Mouse (Mus musculus): ENCODE measurements around the gene Slc13a4.

The Slc13a4 gene
- long read RNA-seq, experiment 1, result 0 reads
- long read RNA-seq, experiment 2, result 0 reads

GRCm38 (mm10) chr6:35308037-35308436 is at the start of gene Slc13a4:
Gene Slc13a4 (minus strand): TSS chr6:35308131.
- intact Hi-C loops (cut with DNase I), result no loop called here

GRCm38 (mm10) chr6:35355320-35355719 is 47.4 kb upstream of the Slc13a4 start:
- intact Hi-C loops (cut with DNase I), result no loop called here

- intact Hi-C loops (cut with DNase I), result no loop called here
Measured at GRCm38 (mm10) chr6:35354622-35354998, 46.7 kb upstream of the Slc13a4 start.

GRCm38 (mm10) chr6:35353846-35354621 is 46.1 kb upstream of the Slc13a4 start:
- intact Hi-C loops (cut with DNase I), result no loop called here

GRCm38 (mm10) chr6:35353416-35353815 is 45.5 kb upstream of the Slc13a4 start:
- intact Hi-C loops (cut with DNase I), result no loop called here

GRCm38 (mm10) chr6:35352867-35353266 is 44.9 kb upstream of the Slc13a4 start:
- intact Hi-C loops (cut with DNase I), result no loop called here

GRCm38 (mm10) chr6:35351826-35352225 is 43.9 kb upstream of the Slc13a4 start:
- intact Hi-C loops (cut with DNase I), result no loop called here

GRCm38 (mm10) chr6:35349784-35350183 is 41.9 kb upstream of the Slc13a4 start:
- intact Hi-C loops (cut with DNase I), result no loop called here

GRCm38 (mm10) chr6:35338640-35339039 is 30.7 kb upstream of the Slc13a4 start:
- intact Hi-C loops (cut with DNase I), result no loop called here

- intact Hi-C loops (cut with DNase I), result no loop called here
Measured at GRCm38 (mm10) chr6:35337836-35338235, 29.9 kb upstream of the Slc13a4 start.

GRCm38 (mm10) chr6:35335452-35335851 is 27.5 kb upstream of the Slc13a4 start:
- intact Hi-C loops (cut with DNase I), result no loop called here

- intact Hi-C loops (cut with DNase I), result no loop called here
Measured at GRCm38 (mm10) chr6:35334278-35334677, 26.3 kb upstream of the Slc13a4 start.

GRCm38 (mm10) chr6:35333632-35334031 is 25.7 kb upstream of the Slc13a4 start:
- intact Hi-C loops (cut with DNase I), result no loop called here

GRCm38 (mm10) chr6:35330834-35331233 is 22.9 kb upstream of the Slc13a4 start:
- intact Hi-C loops (cut with DNase I), result no loop called here

GRCm38 (mm10) chr6:35329956-35330355 is 22.0 kb upstream of the Slc13a4 start:
- intact Hi-C loops (cut with DNase I), result no loop called here

- intact Hi-C loops (cut with DNase I), result no loop called here
Measured at GRCm38 (mm10) chr6:35326111-35326515, 18.2 kb upstream of the Slc13a4 start, which contains the start of gene Fam180a. Gene Fam180a (minus strand): TSS chr6:35326141.

- intact Hi-C loops (cut with DNase I), result no loop called here
Measured at GRCm38 (mm10) chr6:35324306-35324705, 16.4 kb upstream of the Slc13a4 start.

- intact Hi-C loops (cut with DNase I), result no loop called here
Measured at GRCm38 (mm10) chr6:35323046-35323445, 15.1 kb upstream of the Slc13a4 start.

- intact Hi-C loops (cut with DNase I), result no loop called here
Measured at GRCm38 (mm10) chr6:35321105-35321504, 13.2 kb upstream of the Slc13a4 start.

GRCm38 (mm10) chr6:35319850-35320249 is 11.9 kb upstream of the Slc13a4 start:
- intact Hi-C loops (cut with DNase I), result no loop called here

- intact Hi-C loops (cut with DNase I), result no loop called here
Measured at GRCm38 (mm10) chr6:35313520-35313919, 5.6 kb upstream of the Slc13a4 start.

- intact Hi-C loops (cut with DNase I), result no loop called here
Measured at GRCm38 (mm10) chr6:35309406-35309805, 1.5 kb upstream of the Slc13a4 start.

- intact Hi-C loops (cut with DNase I), result no loop called here
Measured at GRCm38 (mm10) chr6:35307136-35307535, 795 bp downstream of the Slc13a4 start.
